Mouse (Mus musculus) A20 (cell line): Measurements from ENCODE around the gene Gsta3.

Experiments
- DNase-seq: peaks from one replicate; pipeline ENCODE4 v3.0.0-alpha.2; 2011; ENCODE audit warnings: low read depth, low spot score

Gene Gsta3

GRCm38 (mm10) chr1:21299826-21300225 lies 59.4 kb downstream of the Gsta3 start:
- DNase-seq, result no peak

- no peak for DNase-seq
Measured at GRCm38 (mm10) chr1:21301686-21302085, 61.3 kb downstream of the Gsta3 start.

GRCm38 (mm10) chr1:21304174-21304573 lies 63.8 kb downstream of the Gsta3 start:
- DNase-seq, result no peak

- no peak for DNase-seq
Measured at GRCm38 (mm10) chr1:21304646-21305045, 64.3 kb downstream of the Gsta3 start.

GRCm38 (mm10) chr1:21305443-21305842 lies 65.1 kb downstream of the Gsta3 start:
- no peak for DNase-seq

- no peak for DNase-seq
Measured at GRCm38 (mm10) chr1:21314336-21314735, 73.9 kb downstream of the Gsta3 start.
